Mouse (Mus musculus): Measurements from ENCODE around the gene Lrrc8a. TPM values are rescaled to one million over a fixed set of nuclear protein-coding genes. Genes with fewer than 3 reads are reported as not detected.
A peak's percentile ranks its signal among the peaks of the same experiment; 100 is the strongest.

The Lrrc8a gene
- total RNA-seq, 2 experiments from 2014 or later: 10.7 to 14.4 TPM

GRCm38 (mm10) chr2:30236426-30237198 lies 903 bp upstream of the Lrrc8a start:
- no peak for ATAC-seq (replicated peaks; ENCODE audit: low FRiP score, low TSS enrichment, poor library complexity, severe bottlenecking)

- no peak for ATAC-seq (replicated peaks; ENCODE audit: low FRiP score, low TSS enrichment, poor library complexity, severe bottlenecking)
These were observed 366 bp downstream of the Lrrc8a start for GRCm38 (mm10) chr2:30237881-30238280.

- ATAC-seq (replicated peaks; ENCODE audit: low FRiP score, low TSS enrichment, poor library complexity, severe bottlenecking): no peak
These were observed 1.5 kb downstream of the Lrrc8a start for GRCm38 (mm10) chr2:30238906-30239465.

GRCm38 (mm10) chr2:30239777-30240176 lies 2.3 kb downstream of the Lrrc8a start:
- ATAC-seq (replicated peaks; ENCODE audit: low FRiP score, low TSS enrichment, poor library complexity, severe bottlenecking): peak; percentile 78

GRCm38 (mm10) chr2:30240267-30240666 lies 2.8 kb downstream of the Lrrc8a start, which contains the start of gene Gm28035:
Gene Gm28035 (plus strand): TSS chr2:30240567.
- no peak for ATAC-seq (replicated peaks; ENCODE audit: low FRiP score, low TSS enrichment, poor library complexity, severe bottlenecking)

GRCm38 (mm10) chr2:30242509-30242908 lies 5.0 kb downstream of the Lrrc8a start:
- ATAC-seq (replicated peaks; ENCODE audit: low FRiP score, low TSS enrichment, poor library complexity, severe bottlenecking): no peak

GRCm38 (mm10) chr2:30243391-30243790 lies 5.9 kb downstream of the Lrrc8a start:
- no peak for ATAC-seq (replicated peaks; ENCODE audit: low FRiP score, low TSS enrichment, poor library complexity, severe bottlenecking)

- ATAC-seq (replicated peaks; ENCODE audit: low FRiP score, low TSS enrichment, poor library complexity, severe bottlenecking): no peak
These were observed 7.2 kb downstream of the Lrrc8a start for GRCm38 (mm10) chr2:30244595-30245178.

- ATAC-seq (replicated peaks; ENCODE audit: low FRiP score, low TSS enrichment, poor library complexity, severe bottlenecking): no peak
These were observed 9.5 kb downstream of the Lrrc8a start for GRCm38 (mm10) chr2:30247036-30247435.

- no peak for ATAC-seq (replicated peaks; ENCODE audit: low FRiP score, low TSS enrichment, poor library complexity, severe bottlenecking)
These were observed 10.2 kb downstream of the Lrrc8a start for GRCm38 (mm10) chr2:30247681-30248080.

GRCm38 (mm10) chr2:30249182-30249581 lies 11.7 kb downstream of the Lrrc8a start:
- ATAC-seq (replicated peaks; ENCODE audit: low FRiP score, low TSS enrichment, poor library complexity, severe bottlenecking): no peak

- ATAC-seq (replicated peaks; ENCODE audit: low FRiP score, low TSS enrichment, poor library complexity, severe bottlenecking): no peak
These were observed 12.9 kb downstream of the Lrrc8a start for GRCm38 (mm10) chr2:30250166-30251128.

- ATAC-seq (replicated peaks; ENCODE audit: low FRiP score, low TSS enrichment, poor library complexity, severe bottlenecking): peak; percentile 90
These were observed 14.0 kb downstream of the Lrrc8a start for GRCm38 (mm10) chr2:30251417-30252104.

GRCm38 (mm10) chr2:30252521-30252920 lies 15.0 kb downstream of the Lrrc8a start:
- no peak for ATAC-seq (replicated peaks; ENCODE audit: low FRiP score, low TSS enrichment, poor library complexity, severe bottlenecking)

- ATAC-seq (replicated peaks; ENCODE audit: low FRiP score, low TSS enrichment, poor library complexity, severe bottlenecking): no peak
These were observed 16.3 kb downstream of the Lrrc8a start for GRCm38 (mm10) chr2:30253809-30254208.

GRCm38 (mm10) chr2:30255631-30256395 lies 18.3 kb downstream of the Lrrc8a start:
- ATAC-seq (replicated peaks; ENCODE audit: low FRiP score, low TSS enrichment, poor library complexity, severe bottlenecking): no peak

- ATAC-seq (replicated peaks; ENCODE audit: low FRiP score, low TSS enrichment, poor library complexity, severe bottlenecking): no peak
These were observed 19.3 kb downstream of the Lrrc8a start for GRCm38 (mm10) chr2:30256616-30257350.
